Mouse (Mus musculus) liver, embryonic 16.5 days (tissue): ENCODE measurements at regions not wholly inside any gene's neighbourhood (a gene's known extent, or its start where the extent isn't known, plus 50 kb on each side); places are given as distances from the start of the nearest gene placed in this dataset.

Experiments
- ATAC-seq: fragments of 200-750 bp; cut with Nextera tagmentation; 2 replicates; pipeline ENCODE4 v1.8.0; 2017; ENCODE audit warnings: low read depth, mild to moderate bottlenecking, moderate number of reproducible peaks, moderate library complexity
- H3K27ac ChIP-seq: fragments of 300-500 bp; sonication (generic); 2 replicates; pipeline ENCODE4 v1.5.1; 2014; ENCODE audit warnings: mild to moderate bottlenecking, low read length
- H3K27me3 ChIP-seq: fragments of 300-500 bp; sonication (generic); 2 replicates; pipeline ENCODE4 v1.6.1; 2014; ENCODE audit warnings: low read depth, low read length, mixed read lengths; ENCODE audit not compliant: control insufficient read depth, insufficient read depth
- H3K36me3 ChIP-seq: fragments of 300-500 bp; sonication (generic); 2 replicates; pipeline ENCODE4 v1.6.1; 2014; ENCODE audit warnings: mild to moderate bottlenecking; ENCODE audit not compliant: control insufficient read depth, insufficient read depth
- H3K4me1 ChIP-seq: fragments of 300-500 bp; sonication (generic); 2 replicates; pipeline ENCODE4 v1.6.1; 2014; ENCODE audit warnings: low read depth, low read length, mixed read lengths; ENCODE audit not compliant: control insufficient read depth
- H3K4me2 ChIP-seq: fragments of 300-500 bp; sonication (generic); 2 replicates; pipeline ENCODE4 v1.6.1; 2014; ENCODE audit warnings: low read depth, low read length, mixed read lengths
- H3K4me3 ChIP-seq: fragments of 300-500 bp; sonication (generic); 2 replicates; pipeline ENCODE4 v1.5.1; 2014; ENCODE audit warnings: low read depth, mild to moderate bottlenecking, low read length
- H3K9ac ChIP-seq: fragments of 300-500 bp; sonication (generic); 2 replicates; pipeline ENCODE4 v1.6.1; 2014; ENCODE audit warnings: low read depth, low read length
- H3K9me3 ChIP-seq: fragments of 300-500 bp; sonication (generic); replicated peaks from 2 replicates; pipeline ENCODE4 v1.6.1; 2016; ENCODE audit warnings: low read length; ENCODE audit not compliant: control insufficient read depth
- WGBS: fragments of 180-500 bp; shearing (Covaris S2); extraction: QIAGEN DNeasy Blood & Tissue Kit; methylation state at CpG from one replicate; pipeline ENCODE4 v1.1.7; 2014; ENCODE audit not compliant: insufficient replicate concordance; 5-methylcytosine and 5-hydroxymethylcytosine counted together

DNA sequence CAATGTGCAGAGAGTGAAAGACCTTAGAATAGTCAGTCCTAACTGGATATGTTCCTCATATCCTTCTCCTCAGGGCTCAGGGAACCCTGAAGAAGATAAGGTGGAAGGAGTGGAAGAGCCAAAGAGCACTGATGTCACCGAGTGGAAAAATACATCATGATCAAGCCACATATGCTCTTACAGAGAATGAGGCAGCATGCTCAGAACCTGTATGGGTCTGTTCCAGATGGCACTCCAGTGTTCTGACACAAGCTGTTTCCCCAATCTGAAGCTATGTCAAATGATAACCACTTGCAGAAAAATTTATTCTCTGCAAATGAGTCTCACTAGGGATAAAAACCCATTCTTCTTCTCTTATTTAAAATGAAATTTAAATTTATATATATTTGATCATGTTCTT, 572.6 kb upstream of the Robo2 start:
- H3K4me3 ChIP-seq: no peak overlapping the region
- H3K27me3 ChIP-seq: no peaks in the 10 kb centered on the region
- 70% methylated on average over 1 of the region's 1 CpGs for WGBS
- H3K4me1 ChIP-seq: no peaks in the 10 kb centered on the region
- no peaks in the 10 kb centered on the region for H3K36me3 ChIP-seq
- H3K9me3 ChIP-seq: no peaks in the 10 kb centered on the region
- H3K9ac ChIP-seq: no peak overlapping the region
- H3K4me2 ChIP-seq: no peak overlapping the region
- no peak overlapping the region for H3K27ac ChIP-seq
- ATAC-seq: no peak

GRCm38 (mm10) chr16:74966099-74966498, 554.5 kb upstream of the Robo2 start:
- Histone ChIP-seq H3K36me3 (no peaks in the 10 kb centered on the region), H3K9me3 (no peaks in the 10 kb centered on the region), H3K4me1 (no peaks in the 10 kb centered on the region), H3K4me3 (no peak overlapping the region), H3K9ac (no peak overlapping the region), H3K27me3 (no peaks in the 10 kb centered on the region), H3K27ac (no peak overlapping the region), H3K4me2 (no peak overlapping the region)
- WGBS: 55% methylated on average over 4 of the region's 4 CpGs
- no peak for ATAC-seq

DNA sequence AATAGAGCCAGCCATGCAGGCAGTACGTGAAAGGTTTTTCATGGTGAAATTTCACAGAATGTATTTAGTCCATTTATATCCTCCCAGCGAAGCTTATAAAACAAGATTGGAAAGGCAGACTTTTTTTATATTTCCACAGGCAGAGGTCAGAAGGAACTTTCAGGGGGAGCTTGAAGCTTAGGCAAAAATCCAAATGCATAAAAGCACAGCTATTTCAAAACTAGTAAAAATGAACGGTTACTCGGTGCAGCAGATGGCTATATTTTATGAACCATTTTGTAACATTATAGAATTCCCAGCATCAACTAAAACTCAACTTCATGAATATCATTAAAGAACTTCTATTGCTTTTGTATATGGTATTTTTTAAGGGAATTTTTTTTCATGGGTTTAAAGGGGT, 518.1 kb upstream of the Robo2 start:
- Histone ChIP-seq H3K4me2 (no peak overlapping the region), H3K27me3 (no peaks in the 10 kb centered on the region), H3K36me3 (no peaks in the 10 kb centered on the region), H3K4me3 (no peak overlapping the region), H3K9ac (no peak overlapping the region), H3K27ac (no peak overlapping the region), H3K9me3 (no peaks in the 10 kb centered on the region), H3K4me1 (no peaks in the 10 kb centered on the region)
- 77% methylated on average over 4 of the region's 4 CpGs for WGBS
- no peak for ATAC-seq

DNA sequence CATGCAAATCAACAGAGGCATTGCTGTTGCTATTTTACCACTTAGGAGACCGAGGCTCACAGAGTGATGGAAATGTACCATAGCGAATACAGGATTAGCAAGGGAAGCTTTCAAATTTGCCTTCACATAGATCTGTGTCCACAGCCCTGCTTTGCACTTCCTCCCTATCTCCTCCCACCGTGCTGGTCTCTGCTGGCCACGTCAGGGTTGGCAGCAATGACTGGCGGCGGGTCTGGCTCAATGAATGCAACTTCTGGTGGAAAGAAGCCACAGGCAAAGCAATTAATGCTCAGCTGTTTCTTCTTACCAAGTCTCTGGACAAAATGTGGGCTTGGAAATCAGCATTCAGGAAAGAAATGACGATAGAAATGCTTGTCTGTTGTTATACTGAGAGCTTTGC, 489.2 kb upstream of the Robo2 start:
- WGBS: 14% methylated on average over 7 of the region's 7 CpGs
- H3K36me3 ChIP-seq: no peaks in the 10 kb centered on the region
- H3K4me1 ChIP-seq: no peaks in the 10 kb centered on the region
- ATAC-seq: no peak
- no peak overlapping the region for H3K27ac ChIP-seq
- H3K9me3 ChIP-seq: no peaks in the 10 kb centered on the region
- no peak overlapping the region for H3K9ac ChIP-seq
- H3K4me2 ChIP-seq: no peak overlapping the region
- no peak overlapping the region for H3K4me3 ChIP-seq
- H3K27me3 ChIP-seq: no peaks in the 10 kb centered on the region

DNA sequence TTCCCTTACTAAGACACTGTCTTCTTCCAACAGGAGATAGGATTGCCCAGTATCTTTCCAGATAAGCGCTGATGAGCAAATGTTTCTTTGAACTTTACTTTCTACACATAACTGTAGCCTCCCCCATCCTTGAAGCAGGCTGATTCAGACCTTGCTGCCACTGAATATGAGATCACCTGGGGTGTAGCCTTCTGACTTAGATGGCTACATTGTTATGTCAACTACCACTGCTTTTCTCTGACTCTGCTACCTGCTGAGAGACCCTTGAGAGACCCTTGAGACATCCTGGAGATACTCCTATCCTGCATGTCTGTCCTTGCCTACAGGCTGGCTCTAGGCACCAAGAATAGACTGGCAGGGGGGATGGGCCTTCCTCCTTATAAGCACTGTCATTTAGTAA, 476.1 kb upstream of the Robo2 start:
- no peaks in the 10 kb centered on the region for H3K36me3 ChIP-seq
- WGBS: 28% methylated on average over 1 of the region's 1 CpGs
- H3K4me1 ChIP-seq: no peaks in the 10 kb centered on the region
- ATAC-seq: no peak
- no peak overlapping the region for H3K4me2 ChIP-seq
- H3K27ac ChIP-seq: no peak overlapping the region
- no peak overlapping the region for H3K9ac ChIP-seq
- H3K4me3 ChIP-seq: no peak overlapping the region
- no peaks in the 10 kb centered on the region for H3K9me3 ChIP-seq
- H3K27me3 ChIP-seq: no peaks in the 10 kb centered on the region

DNA sequence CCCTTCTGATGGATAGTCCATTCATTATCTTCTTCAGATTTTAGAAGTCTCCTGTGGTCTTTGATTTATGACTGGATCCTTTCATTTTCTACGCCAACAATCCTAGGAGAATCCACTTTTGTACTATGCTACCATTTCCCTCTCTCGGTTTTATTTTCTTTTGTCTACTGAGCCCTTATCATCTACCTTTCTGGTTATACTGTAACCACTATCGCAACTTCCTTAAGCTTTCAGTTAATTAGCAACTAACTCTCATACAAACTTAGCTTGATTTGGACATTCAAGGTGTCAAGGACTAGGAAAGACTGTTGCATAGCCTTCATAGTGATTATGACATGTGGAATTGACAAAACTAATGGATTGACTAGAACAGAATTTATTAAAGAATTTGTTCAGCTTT, 467.0 kb upstream of the Robo2 start:
- no peaks in the 10 kb centered on the region for H3K27me3 ChIP-seq
- 53% methylated on average over 3 of the region's 3 CpGs for WGBS
- no peak overlapping the region for H3K4me2 ChIP-seq
- no peaks in the 10 kb centered on the region for H3K36me3 ChIP-seq
- no peak for ATAC-seq
- no peaks in the 10 kb centered on the region for H3K4me1 ChIP-seq
- H3K27ac ChIP-seq: no peak overlapping the region
- no peak overlapping the region for H3K9ac ChIP-seq
- H3K9me3 ChIP-seq: no peaks in the 10 kb centered on the region
- no peak overlapping the region for H3K4me3 ChIP-seq

DNA sequence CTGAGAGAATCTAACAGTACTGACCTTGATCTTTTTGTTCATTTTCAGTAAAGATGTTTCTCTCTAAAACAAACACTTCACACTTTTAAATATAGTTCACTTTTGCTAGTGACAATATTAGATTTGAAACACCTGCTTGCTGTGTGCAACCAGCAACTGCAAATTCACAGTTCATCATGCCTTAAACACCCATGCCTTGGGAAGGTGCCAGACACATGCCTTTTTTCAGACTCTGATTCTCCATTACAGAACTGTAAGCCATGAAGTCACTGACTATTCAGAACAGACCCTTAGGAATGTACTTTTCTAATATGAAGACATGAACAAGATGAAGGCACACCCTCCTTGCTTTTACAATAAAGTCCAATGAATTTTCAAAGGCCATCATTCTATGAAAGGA, 462.1 kb upstream of the Robo2 start:
- no peaks in the 10 kb centered on the region for H3K9me3 ChIP-seq

DNA sequence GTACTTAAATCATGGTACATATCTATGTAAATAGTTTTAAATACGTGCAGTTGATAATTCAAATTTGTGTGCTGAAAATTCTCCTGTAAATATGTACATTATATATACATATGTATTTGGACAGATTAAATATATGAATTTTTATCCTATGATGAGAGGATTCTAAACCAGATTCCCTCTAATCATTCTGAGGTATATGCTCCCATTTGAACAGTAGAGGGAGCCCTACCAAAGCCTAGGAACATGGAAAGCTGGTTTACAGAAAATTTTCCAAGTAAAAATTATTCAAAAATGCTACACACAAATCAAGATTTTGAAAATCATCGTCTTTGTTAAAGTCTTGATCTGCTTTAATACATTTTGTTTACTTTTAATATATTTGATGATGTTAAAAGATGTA, 446.1 kb upstream of the Robo2 start:
- WGBS: 15% methylated on average over 2 of the region's 2 CpGs
- Histone ChIP-seq H3K4me2 (no peak overlapping the region), H3K36me3 (no peaks in the 10 kb centered on the region), H3K4me3 (no peak overlapping the region), H3K27me3 (no peaks in the 10 kb centered on the region), H3K4me1 (no peaks in the 10 kb centered on the region), H3K27ac (no peak overlapping the region), H3K9me3 (no peaks in the 10 kb centered on the region), H3K9ac (no peak overlapping the region)
- ATAC-seq: no peak

More for the DNA sequence above, 462.1 kb upstream of the Robo2 start:
- Histone ChIP-seq H3K9ac (no peak overlapping the region), H3K27me3 (no peaks in the 10 kb centered on the region), H3K27ac (no peak overlapping the region), H3K4me2 (no peak overlapping the region), H3K4me3 (no peak overlapping the region), H3K4me1 (no peaks in the 10 kb centered on the region), H3K36me3 (no peaks in the 10 kb centered on the region)
- no peak for ATAC-seq

DNA sequence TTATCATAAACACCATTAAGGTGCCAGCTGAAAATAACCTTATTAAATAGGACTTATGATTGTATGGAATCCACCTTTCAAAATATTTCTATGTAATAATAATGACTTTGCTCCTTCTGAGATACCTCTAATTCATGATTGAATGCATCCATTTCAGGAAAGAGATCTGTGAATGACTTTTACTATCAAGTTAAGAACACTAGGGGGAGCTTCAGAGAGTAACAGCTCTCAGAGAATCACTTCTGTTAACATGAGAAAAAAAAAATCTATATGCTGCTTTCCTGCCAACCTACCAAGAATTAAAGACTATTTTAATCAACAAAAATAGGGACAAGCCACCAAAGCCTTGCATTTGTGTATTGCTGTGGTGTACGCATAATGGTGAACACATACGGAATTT, 428.4 kb upstream of the Robo2 start:
- Histone ChIP-seq H3K27me3 (no peaks in the 10 kb centered on the region), H3K36me3 (no peaks in the 10 kb centered on the region), H3K4me2 (no peak overlapping the region), H3K4me1 (no peaks in the 10 kb centered on the region), H3K4me3 (no peak overlapping the region), H3K9ac (no peak overlapping the region), H3K9me3 (no peaks in the 10 kb centered on the region), H3K27ac (no peak overlapping the region)
- WGBS: 84% methylated on average over 2 of the region's 2 CpGs
- no peak for ATAC-seq

DNA sequence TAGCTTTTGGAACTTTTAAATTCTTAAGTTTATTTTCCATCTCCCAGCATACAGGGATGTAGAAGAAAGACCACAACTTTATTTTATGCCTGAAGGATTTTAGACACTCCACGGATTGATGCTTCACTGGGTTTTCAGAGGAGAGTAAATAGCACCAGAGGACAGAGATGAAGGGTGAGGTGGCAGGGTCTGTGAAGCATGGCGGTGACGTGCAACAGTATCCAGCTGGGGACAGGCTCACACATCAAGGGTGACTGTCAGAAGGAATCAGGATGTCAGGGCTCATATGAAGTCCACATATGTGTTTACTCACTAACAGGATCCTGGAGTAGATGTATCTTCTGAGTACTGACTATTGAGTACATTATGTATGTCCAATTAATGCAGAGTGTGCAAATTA, 402.8 kb upstream of the Robo2 start:
- no peaks in the 10 kb centered on the region for H3K27me3 ChIP-seq
- H3K36me3 ChIP-seq: no peaks in the 10 kb centered on the region
- H3K4me3 ChIP-seq: no peak overlapping the region
- no peaks in the 10 kb centered on the region for H3K4me1 ChIP-seq
- no peak overlapping the region for H3K27ac ChIP-seq
- no peaks in the 10 kb centered on the region for H3K9me3 ChIP-seq
- no peak overlapping the region for H3K4me2 ChIP-seq
- ATAC-seq: no peak
- WGBS: 60% methylated on average over 3 of the region's 3 CpGs
- H3K9ac ChIP-seq: no peak overlapping the region
